Mouse (Mus musculus): ENCODE data around the gene Tbx20.

Gene Tbx20

GRCm38 (mm10) chr9:24774160-24774969 lies at the start of gene Tbx20:
Gene Tbx20, minus strand, starts transcription at chr9:24774303.
- DNase-seq (ENCODE audit: low read depth): no peak

- no peak for DNase-seq (ENCODE audit: low read depth)
Observed at GRCm38 (mm10) chr9:24818511-24818910, 44.4 kb upstream of the Tbx20 start.

GRCm38 (mm10) chr9:24812461-24812860 lies 38.4 kb upstream of the Tbx20 start:
- no peak for DNase-seq (ENCODE audit: low read depth)

- no peak for DNase-seq (ENCODE audit: low read depth)
Observed at GRCm38 (mm10) chr9:24792110-24792509, 18.0 kb upstream of the Tbx20 start.

- no peak for DNase-seq (ENCODE audit: low read depth)
Observed at GRCm38 (mm10) chr9:24789396-24789795, 15.3 kb upstream of the Tbx20 start.

- no peak for DNase-seq (ENCODE audit: low read depth)
Observed at GRCm38 (mm10) chr9:24782338-24782737, 8.2 kb upstream of the Tbx20 start.

GRCm38 (mm10) chr9:24780929-24781441 lies 6.9 kb upstream of the Tbx20 start:
- no peak for DNase-seq (ENCODE audit: low read depth)

- DNase-seq (ENCODE audit: low read depth): no peak
Observed at GRCm38 (mm10) chr9:24780391-24780928, 6.4 kb upstream of the Tbx20 start.

- DNase-seq (ENCODE audit: low read depth): no peak
Observed at GRCm38 (mm10) chr9:24779975-24780374, 5.9 kb upstream of the Tbx20 start.

- no peak for DNase-seq (ENCODE audit: low read depth)
Observed at GRCm38 (mm10) chr9:24778571-24778970, 4.5 kb upstream of the Tbx20 start.

GRCm38 (mm10) chr9:24777961-24778360 lies 3.9 kb upstream of the Tbx20 start:
- DNase-seq (ENCODE audit: low read depth): no peak

- no peak for DNase-seq (ENCODE audit: low read depth)
Observed at GRCm38 (mm10) chr9:24777176-24777895, 3.2 kb upstream of the Tbx20 start.

- no peak for DNase-seq (ENCODE audit: low read depth)
Observed at GRCm38 (mm10) chr9:24776487-24776886, 2.4 kb upstream of the Tbx20 start.

GRCm38 (mm10) chr9:24775567-24775966 lies 1.5 kb upstream of the Tbx20 start:
- no peak for DNase-seq (ENCODE audit: low read depth)

GRCm38 (mm10) chr9:24775001-24775400 lies 898 bp upstream of the Tbx20 start:
- no peak for DNase-seq (ENCODE audit: low read depth)

- DNase-seq (ENCODE audit: low read depth): no peak
Observed at GRCm38 (mm10) chr9:24773669-24774068, 434 bp downstream of the Tbx20 start.

- DNase-seq (ENCODE audit: low read depth): no peak
Observed at GRCm38 (mm10) chr9:24773171-24773570, 932 bp downstream of the Tbx20 start.

- DNase-seq (ENCODE audit: low read depth): no peak
Observed at GRCm38 (mm10) chr9:24772431-24773120, 1.5 kb downstream of the Tbx20 start.

GRCm38 (mm10) chr9:24771713-24772112 lies 2.4 kb downstream of the Tbx20 start:
- DNase-seq (ENCODE audit: low read depth): no peak

GRCm38 (mm10) chr9:24770941-24771405 lies 3.1 kb downstream of the Tbx20 start:
- DNase-seq (ENCODE audit: low read depth): no peak

- DNase-seq (ENCODE audit: low read depth): no peak
Observed at GRCm38 (mm10) chr9:24770149-24770940, 3.8 kb downstream of the Tbx20 start.

Data from naive thymus-derived CD4-positive, alpha-beta T cell, adult 2 months (primary cell).